ENCODE assay signal across 8 mouse cellular contexts in the genomic region with DNA sequence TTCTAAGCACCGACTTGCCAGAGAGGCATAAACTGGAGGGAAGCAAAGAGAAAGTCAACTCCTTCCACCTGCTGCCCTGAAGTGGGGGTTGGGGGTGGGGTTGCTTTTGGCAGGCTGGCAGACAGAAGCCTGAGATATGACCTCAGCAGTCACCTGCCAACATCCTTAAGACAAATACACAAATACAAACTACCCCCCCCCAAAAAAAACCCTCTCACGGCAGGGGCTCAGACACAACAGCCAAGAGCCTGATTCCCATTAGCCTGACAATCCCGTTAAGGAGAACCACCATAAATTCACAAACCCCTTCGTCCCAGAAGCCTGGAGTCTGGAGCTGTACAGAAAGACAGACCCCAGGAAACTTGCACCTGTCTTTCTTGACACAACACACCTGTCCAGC. TPM values are rescaled to one million over a fixed set of nuclear protein-coding genes. Genes with fewer than 3 reads are reported as not detected.
DNase-seq lines count a peak whose midpoint lies in the region; ATAC-seq and TF ChIP-seq lines count a peak whose summit lies in the region.

No protein-coding gene starts in this region.

- no peak for TF ChIP-seq EP300 in lung, postnatal 0 days (IDR thresholded peaks at IDR 0.05)

- WGBS in cerebellum, adult 2 months = 11% methylated on average over 4 of the region's 4 CpGs
- 2% methylated on average over 4 of the region's 4 CpGs for WGBS in lung, postnatal 0 days
- 8% methylated on average over 4 of the region's 4 CpGs for WGBS in lung, adult 2 months
- 8% methylated on average over 4 of the region's 4 CpGs for WGBS in intestine, embryonic 16.5 days
- WGBS in neural tube, embryonic 14.5 days = 0% methylated on average over 4 of the region's 4 CpGs

- H3K36me3 ChIP-seq in lung, postnatal 0 days (ENCODE audit: insufficient read depth, low read length) = no peaks in the 10 kb centered on the region
- H3K36me3 ChIP-seq in intestine, embryonic 16.5 days (ENCODE audit: control insufficient read depth, insufficient read depth, low read length) = no peaks in the 10 kb centered on the region
- H3K36me3 ChIP-seq in neural tube, embryonic 14.5 days (ENCODE audit: control insufficient read depth, insufficient read depth, low read length) = no peaks in the 10 kb centered on the region

- no peak for TF ChIP-seq POLR2A in cerebellum, adult 2 months (IDR thresholded peaks at IDR 0.05; ENCODE audit: borderline replicate concordance, insufficient read depth, low read length)
- TF ChIP-seq POLR2A in lung, adult 2 months (IDR thresholded peaks at IDR 0.05; ENCODE audit: borderline replicate concordance, extremely low read depth, low read depth, low read length) = no peak

- peak overlapping the region; percentile 72; the same call in 1 of the 2 replicates for H3K27ac ChIP-seq in cerebellum, adult 2 months (ENCODE audit: insufficient read depth, low read length)
- no peak overlapping the region for H3K27ac ChIP-seq in lung, postnatal 0 days (ENCODE audit: low read length)
- H3K27ac ChIP-seq in intestine, embryonic 16.5 days (ENCODE audit: low read length) = no peak overlapping the region
- no peak overlapping the region for H3K27ac ChIP-seq in neural tube, embryonic 14.5 days (ENCODE audit: low read depth, low read length)

- H3K9me3 ChIP-seq in lung, postnatal 0 days (ENCODE audit: low read length) = no peaks in the 10 kb centered on the region
- H3K9me3 ChIP-seq in intestine, embryonic 16.5 days (ENCODE audit: control insufficient read depth, low read length) = no peaks in the 10 kb centered on the region
- H3K9me3 ChIP-seq in neural tube, embryonic 14.5 days (ENCODE audit: control insufficient read depth, low read length) = no peaks in the 10 kb centered on the region

- no peak overlapping the region for H3K9ac ChIP-seq in lung, postnatal 0 days (replicated peaks; ENCODE audit: low read depth)
- H3K9ac ChIP-seq in intestine, embryonic 16.5 days (ENCODE audit: low read depth, low read length) = no peak overlapping the region
- no peak overlapping the region for H3K9ac ChIP-seq in neural tube, embryonic 14.5 days (replicated peaks; ENCODE audit: low read depth, low read length)

- H3K4me3 ChIP-seq in cerebellum, adult 2 months (replicated peaks; ENCODE audit: insufficient read depth, low read depth, low read length) = peak overlapping the region; percentile 93
- no peak overlapping the region for H3K4me3 ChIP-seq in lung, postnatal 0 days (ENCODE audit: low read depth, low read length)
- H3K4me3 ChIP-seq in lung, adult 2 months (replicated peaks; ENCODE audit: extremely low read depth, low read depth, low read length) = no peak overlapping the region
- peak overlapping the region; percentile 64; the same call in 1 of the 2 replicates for H3K4me3 ChIP-seq in intestine, embryonic 16.5 days (ENCODE audit: low read length)
- H3K4me3 ChIP-seq in neural tube, embryonic 14.5 days (ENCODE audit: low read depth, low read length) = peak overlapping the region; percentile 69

- no peak for ATAC-seq in lung, postnatal 0 days
- no peak for ATAC-seq in intestine, embryonic 16.5 days
- no peak for ATAC-seq in neural tube, embryonic 14.5 days (ENCODE audit: low read depth)
- no peak for ATAC-seq in activated CD4-positive, CD25-positive, alpha-beta regulatory T cell, adult 4 months
- no peak for ATAC-seq in megakaryocyte-erythroid progenitor cell, adult 5-6 weeks (replicated peaks; ENCODE audit: low FRiP score, low TSS enrichment, poor library complexity, severe bottlenecking)

- TF ChIP-seq CTCF in cerebellum, adult 2 months (IDR thresholded peaks at IDR 0.05; ENCODE audit: borderline replicate concordance, insufficient read depth, low read depth, low read length) = no peak
- TF ChIP-seq CTCF in lung, postnatal 0 days (IDR thresholded peaks at IDR 0.05) = no peak
- TF ChIP-seq CTCF in lung, adult 2 months (IDR thresholded peaks at IDR 0.05; ENCODE audit: insufficient read depth, low read length) = no peak

- H3K4me2 ChIP-seq in lung, postnatal 0 days (replicated peaks; ENCODE audit: low read depth, low read length) = peak overlapping the region; percentile 89; the same call in 1 of the 2 replicates
- H3K4me2 ChIP-seq in intestine, embryonic 16.5 days (ENCODE audit: low read depth, low read length) = peak overlapping the region; percentile 86; the same call in 1 of the 2 replicates
- peak overlapping the region; percentile 91 for H3K4me2 ChIP-seq in neural tube, embryonic 14.5 days (ENCODE audit: low read depth, low read length)

- DNase-seq in cerebellum, adult 2 months = peak in 1 of 2 experiments; percentile 36
- DNase-seq in cerebellum, adult 11 months = no peak
- no peak for DNase-seq in lung, postnatal 0 days (ENCODE audit: low spot score)
- no peak for DNase-seq in lung, adult 2 months

- no peaks in the 10 kb centered on the region for H3K27me3 ChIP-seq in cerebellum, adult 2 months (ENCODE audit: control insufficient read depth, insufficient read depth, low read length)
- H3K27me3 ChIP-seq in lung, postnatal 0 days (replicated peaks; ENCODE audit: insufficient read depth, low read length) = peaks cover 36% of the 10 kb centered on the region
- H3K27me3 ChIP-seq in intestine, embryonic 16.5 days (replicated peaks; ENCODE audit: control insufficient read depth, insufficient read depth, low read length) = peaks cover 27% of the 10 kb centered on the region; the same call in 1 of the 2 replicates
- H3K27me3 ChIP-seq in neural tube, embryonic 14.5 days (ENCODE audit: control insufficient read depth, insufficient read depth, low read length) = 0 out of 2 replicates have a peak, but pooled peaks cover under 1% of the 10 kb centered on the region

- H3K4me1 ChIP-seq in cerebellum, adult 2 months (ENCODE audit: control insufficient read depth, insufficient read depth, low read length) = peaks cover 13% of the 10 kb centered on the region
- H3K4me1 ChIP-seq in lung, postnatal 0 days (ENCODE audit: insufficient read depth, low read depth, low read length) = peaks cover 3% of the 10 kb centered on the region; the same call in 1 of the 2 replicates
- H3K4me1 ChIP-seq in lung, adult 2 months (ENCODE audit: control insufficient read depth, insufficient read depth, low read length) = peaks cover 8% of the 10 kb centered on the region
- H3K4me1 ChIP-seq in intestine, embryonic 16.5 days (ENCODE audit: control insufficient read depth, insufficient read depth, low read length) = peaks cover 21% of the 10 kb centered on the region
- H3K4me1 ChIP-seq in neural tube, embryonic 14.5 days (ENCODE audit: control insufficient read depth, insufficient read depth, low read length) = peaks cover 7% of the 10 kb centered on the region; the same call in 1 of the 2 replicates

RNA-seq across cellular contexts. Expression of gene Prox1, which starts 2.4 kb away (rescaled TPM):
- 13.7 and 14.7 TPM in 2 replicates for polyA plus RNA-seq in cerebellum, adult 2 months (2012; rRNA removed)
- 1.1 and 1.5 TPM in 2 replicates for polyA plus RNA-seq in lung, postnatal 0 days (2015; fragmentation: Nextera tagmentation; extraction: Ambion mirVana)
- 0.78 and 1.2 TPM in 2 replicates for polyA plus RNA-seq in lung, adult 2 months (2012; rRNA removed)
- polyA plus RNA-seq in intestine, embryonic 16.5 days (2015; fragmentation: Nextera tagmentation; extraction: Ambion mirVana) = 1.8 TPM in 2 replicates
- 15.9 and 17.8 TPM in 2 replicates for polyA plus RNA-seq in neural tube, embryonic 14.5 days (2014; fragmentation: Nextera tagmentation; extraction: Ambion mirVana)
- polyA plus RNA-seq in activated CD4-positive, CD25-positive, alpha-beta regulatory T cell, adult 4 months (2017; shearing (Covaris generic)) = under 1 TPM in 1 of 2 experiments, not detected in 1; 0.05 TPM
- total RNA-seq in megakaryocyte-erythroid progenitor cell, adult 5-6 weeks (2014; fragmentation: Nextera tagmentation) = not detected in 2 replicates
- 0.30 TPM in 1 of 2 replicates, not detected in the other for total RNA-seq in megakaryocyte-erythroid progenitor cell, adult 5-6 weeks (2017)

Comparison
In these comparisons a context has a peak if more than half of its experiments do, and no peak if none do; other contexts are left out.
1. H3K4me3 ChIP-seq: peak in cerebellum, adult 2 months (single experiment), intestine, embryonic 16.5 days (single experiment) and neural tube, embryonic 14.5 days (single experiment); none in lung, postnatal 0 days (single experiment) and lung, adult 2 months (single experiment).
2. Peak in every context shown above with its lines, with median percentiles within 50 percentile points of each other: H3K4me2 ChIP-seq.